Mouse (Mus musculus) liver, embryonic 16.5 days (tissue): ENCODE results near the gene Pgc. TPM values are rescaled to one million over a fixed set of nuclear protein-coding genes. Genes with fewer than 3 reads are reported as not detected.

Source experiments
- ATAC-seq: fragments of 200-750 bp; cut with Nextera tagmentation; 2 replicates; pipeline ENCODE4 v1.8.0; 2017; ENCODE audit warnings: low read depth, mild to moderate bottlenecking, moderate number of reproducible peaks, moderate library complexity
- H3K27ac ChIP-seq: fragments of 300-500 bp; sonication (generic); 2 replicates; pipeline ENCODE4 v1.5.1; 2014; ENCODE audit warnings: mild to moderate bottlenecking, low read length
- H3K27me3 ChIP-seq: fragments of 300-500 bp; sonication (generic); 2 replicates; pipeline ENCODE4 v1.6.1; 2014; ENCODE audit warnings: low read depth, low read length, mixed read lengths; ENCODE audit not compliant: control insufficient read depth, insufficient read depth
- H3K36me3 ChIP-seq: fragments of 300-500 bp; sonication (generic); 2 replicates; pipeline ENCODE4 v1.6.1; 2014; ENCODE audit warnings: mild to moderate bottlenecking; ENCODE audit not compliant: control insufficient read depth, insufficient read depth
- H3K4me1 ChIP-seq: fragments of 300-500 bp; sonication (generic); 2 replicates; pipeline ENCODE4 v1.6.1; 2014; ENCODE audit warnings: low read depth, low read length, mixed read lengths; ENCODE audit not compliant: control insufficient read depth
- H3K4me2 ChIP-seq: fragments of 300-500 bp; sonication (generic); 2 replicates; pipeline ENCODE4 v1.6.1; 2014; ENCODE audit warnings: low read depth, low read length, mixed read lengths
- H3K4me3 ChIP-seq: fragments of 300-500 bp; sonication (generic); 2 replicates; pipeline ENCODE4 v1.5.1; 2014; ENCODE audit warnings: low read depth, mild to moderate bottlenecking, low read length
- H3K9ac ChIP-seq: fragments of 300-500 bp; sonication (generic); 2 replicates; pipeline ENCODE4 v1.6.1; 2014; ENCODE audit warnings: low read depth, low read length
- H3K9me3 ChIP-seq: fragments of 300-500 bp; sonication (generic); replicated peaks from 2 replicates; pipeline ENCODE4 v1.6.1; 2016; ENCODE audit warnings: low read length; ENCODE audit not compliant: control insufficient read depth
- WGBS: fragments of 180-500 bp; shearing (Covaris S2); extraction: QIAGEN DNeasy Blood & Tissue Kit; methylation state at CpG from one replicate; pipeline ENCODE4 v1.1.7; 2014; ENCODE audit not compliant: insufficient replicate concordance; 5-methylcytosine and 5-hydroxymethylcytosine counted together
- polyA plus RNA-seq: library from polyadenylated mRNA; unstranded; fragments of >200 nt; fragmentation: Nextera tagmentation; extraction: Ambion mirVana; gene quantifications from 2 replicates; pipeline ENCODE4 v1.2.1, GENCODE M21; 2015

Pgc gene
- polyA plus RNA-seq, 1 experiment from 2014 or later, result not detected

GRCm38 (mm10) chr17:47702548-47703345 lies 23.9 kb upstream of the Pgc start:
- ATAC-seq, result no peak
- 38% methylated on average over 28 of the region's 28 CpGs for WGBS

GRCm38 (mm10) chr17:47703556-47703955 lies 23.1 kb upstream of the Pgc start:
- Histone ChIP-seq H3K9ac (no peak overlapping the region), H3K27me3 (peaks cover 8% of the 10 kb centered on the region), H3K27ac (no peak overlapping the region), H3K4me1 (peaks cover 2% of the 10 kb centered on the region; the same call in 1 of the 2 replicates), H3K4me3 (no peak overlapping the region), H3K4me2 (no peak overlapping the region), H3K36me3 (no peaks in the 10 kb centered on the region; the same call in 1 of the 2 replicates), H3K9me3 (no peaks in the 10 kb centered on the region)
- 19% methylated on average over 20 of the region's 20 CpGs for WGBS
- ATAC-seq, result no peak

More at GRCm38 (mm10) chr17:47702548-47703345, 23.9 kb upstream of the Pgc start:
- Histone ChIP-seq H3K9ac (no peak overlapping the region), H3K4me1 (peaks cover 2% of the 10 kb centered on the region; the same call in 1 of the 2 replicates), H3K27ac (no peak overlapping the region), H3K4me3 (no peak overlapping the region), H3K9me3 (no peaks in the 10 kb centered on the region), H3K27me3 (peaks cover 8% of the 10 kb centered on the region), H3K4me2 (no peak overlapping the region), H3K36me3 (no peaks in the 10 kb centered on the region; the same call in 1 of the 2 replicates)

- WGBS, result 52% methylated on average over 4 of the region's 4 CpGs
- H3K27ac ChIP-seq, result no peak overlapping the region
- H3K27me3 ChIP-seq, result peaks cover 8% of the 10 kb centered on the region
- H3K9me3 ChIP-seq, result no peaks in the 10 kb centered on the region
- no peak overlapping the region for H3K9ac ChIP-seq
- H3K4me2 ChIP-seq, result no peak overlapping the region
- H3K36me3 ChIP-seq, result no peaks in the 10 kb centered on the region; the same call in 1 of the 2 replicates
- no peak overlapping the region for H3K4me3 ChIP-seq
- no peak for ATAC-seq
- H3K4me1 ChIP-seq, result peaks cover 2% of the 10 kb centered on the region; the same call in 1 of the 2 replicates
Measured at GRCm38 (mm10) chr17:47704692-47705091, 21.9 kb upstream of the Pgc start.

DNA sequence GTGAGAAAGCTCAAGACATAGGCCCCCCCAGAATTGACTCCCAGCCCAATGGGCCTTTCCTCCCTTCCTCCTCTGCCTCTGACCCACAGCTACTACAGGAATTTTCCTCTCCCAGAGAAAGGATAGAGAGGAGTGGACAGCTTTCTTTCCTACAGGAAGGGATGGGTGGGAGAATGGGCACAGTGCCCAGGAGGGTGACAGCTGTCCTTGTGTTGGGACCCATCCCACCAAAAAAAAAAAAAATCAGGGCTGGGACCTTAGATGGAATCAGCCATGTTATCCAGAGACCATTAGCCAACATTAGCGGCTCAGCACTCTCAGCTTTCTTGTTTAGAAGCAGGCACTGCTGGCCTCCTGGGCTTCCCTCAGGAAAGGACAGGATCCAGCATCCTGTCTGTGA lies 20.4 kb upstream of the Pgc start:
- Histone ChIP-seq H3K4me2 (no peak overlapping the region), H3K4me1 (no peaks in the 10 kb centered on the region), H3K27ac (no peak overlapping the region), H3K36me3 (no peaks in the 10 kb centered on the region; the same call in 1 of the 2 replicates), H3K9me3 (no peaks in the 10 kb centered on the region), H3K4me3 (no peak overlapping the region), H3K9ac (no peak overlapping the region), H3K27me3 (peaks cover 8% of the 10 kb centered on the region)
- no peak for ATAC-seq
- 67% methylated on average over 1 of the region's 1 CpGs for WGBS

DNA sequence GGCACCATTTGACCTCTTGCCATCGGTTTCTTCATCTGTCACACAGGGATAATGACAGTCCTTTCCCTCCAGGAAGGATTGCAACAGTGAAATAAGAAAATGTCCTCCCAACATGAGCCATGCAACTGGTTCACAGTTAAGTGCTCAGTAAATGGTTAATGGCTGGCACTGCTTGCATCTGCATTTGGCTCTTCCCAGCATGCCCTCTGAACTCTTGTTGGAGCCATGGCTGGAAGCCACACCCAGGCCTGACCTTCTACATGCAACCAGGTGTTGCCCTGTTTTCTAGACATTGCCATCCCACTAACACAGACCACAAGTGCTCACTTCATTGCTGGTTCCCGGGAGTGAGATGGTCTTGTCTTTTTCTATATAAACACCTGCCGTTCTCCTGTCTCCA lies 18.7 kb upstream of the Pgc start:
- Histone ChIP-seq H3K36me3 (no peaks in the 10 kb centered on the region), H3K27me3 (peaks cover 8% of the 10 kb centered on the region), H3K4me2 (no peak overlapping the region), H3K9me3 (no peaks in the 10 kb centered on the region), H3K27ac (no peak overlapping the region), H3K4me3 (no peak overlapping the region), H3K9ac (no peak overlapping the region), H3K4me1 (no peaks in the 10 kb centered on the region)
- 66% methylated on average over 3 of the region's 3 CpGs for WGBS
- no peak for ATAC-seq

- Histone ChIP-seq H3K9me3 (no peaks in the 10 kb centered on the region), H3K27ac (no peak overlapping the region), H3K9ac (no peak overlapping the region), H3K27me3 (no peaks in the 10 kb centered on the region; the same call in 1 of the 2 replicates), H3K4me3 (no peak overlapping the region), H3K36me3 (no peaks in the 10 kb centered on the region), H3K4me2 (no peak overlapping the region), H3K4me1 (no peaks in the 10 kb centered on the region)
- no peak for ATAC-seq
- 66% methylated on average over 4 of the region's 4 CpGs for WGBS
Measured at GRCm38 (mm10) chr17:47708972-47709371, 17.7 kb upstream of the Pgc start.

- H3K4me3 ChIP-seq, result no peak overlapping the region
- no peak overlapping the region for H3K9ac ChIP-seq
- 28% methylated on average over 3 of the region's 3 CpGs for WGBS
- H3K4me2 ChIP-seq, result no peak overlapping the region
- H3K36me3 ChIP-seq, result no peaks in the 10 kb centered on the region
- no peaks in the 10 kb centered on the region for H3K9me3 ChIP-seq
- H3K27ac ChIP-seq, result no peak overlapping the region
- no peaks in the 10 kb centered on the region for H3K27me3 ChIP-seq
- no peaks in the 10 kb centered on the region for H3K4me1 ChIP-seq
- no peak for ATAC-seq
Measured at GRCm38 (mm10) chr17:47710036-47710435, 16.6 kb upstream of the Pgc start.

- ATAC-seq, result no peak
- H3K36me3 ChIP-seq, result no peaks in the 10 kb centered on the region
- no peak overlapping the region for H3K9ac ChIP-seq
- H3K4me3 ChIP-seq, result no peak overlapping the region
- H3K4me2 ChIP-seq, result no peak overlapping the region
- no peaks in the 10 kb centered on the region for H3K4me1 ChIP-seq
- 44% methylated on average over 6 of the region's 6 CpGs for WGBS
- no peak overlapping the region for H3K27ac ChIP-seq
- no peaks in the 10 kb centered on the region for H3K9me3 ChIP-seq
- no peaks in the 10 kb centered on the region for H3K27me3 ChIP-seq
Measured at GRCm38 (mm10) chr17:47711883-47712282, 14.8 kb upstream of the Pgc start.

DNA sequence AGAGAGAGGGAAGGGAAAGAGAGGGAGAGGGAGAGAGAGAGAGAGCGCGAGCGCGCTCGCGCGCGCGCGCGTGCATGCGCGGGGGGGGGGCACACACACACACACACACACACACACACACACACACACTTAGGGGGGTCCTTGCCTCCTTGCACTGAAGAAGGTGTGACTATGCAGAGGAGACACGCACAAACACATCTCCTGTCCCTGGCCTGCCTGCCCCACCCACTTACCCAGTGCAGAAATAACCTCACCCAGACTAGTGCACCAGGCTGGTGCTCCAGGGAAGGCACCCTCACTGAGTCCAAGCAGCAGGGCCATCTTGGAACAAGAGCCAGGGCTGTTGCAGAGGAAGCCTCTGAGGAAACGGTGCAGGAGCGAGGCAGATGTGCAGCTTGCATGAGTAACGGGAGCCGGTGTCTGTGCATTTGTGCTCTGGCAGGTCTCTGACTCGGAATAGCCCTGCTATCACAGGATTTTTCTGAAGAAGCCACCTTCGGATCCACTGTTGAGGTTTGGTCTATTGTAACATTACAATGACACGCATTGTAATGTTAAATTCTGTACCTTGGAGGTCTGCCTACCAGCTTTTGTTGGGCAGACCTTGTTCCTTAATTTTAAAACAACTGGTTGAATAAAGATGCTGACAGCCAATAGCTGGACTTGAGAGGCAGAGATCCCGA lies 13.6 kb upstream of the Pgc start:
- Histone ChIP-seq H3K9ac (no peak overlapping the region), H3K4me3 (no peak overlapping the region), H3K27me3 (no peaks in the 10 kb centered on the region), H3K4me2 (no peak overlapping the region), H3K4me1 (no peaks in the 10 kb centered on the region), H3K27ac (no peak overlapping the region), H3K36me3 (no peaks in the 10 kb centered on the region), H3K9me3 (no peaks in the 10 kb centered on the region)
- ATAC-seq, result no peak
- WGBS, result 56% methylated on average over 11 of the region's 22 CpGs
